Mouse (Mus musculus) skeletal muscle tissue, adult 2 months (tissue): ENCODE data around the gene Atp6v0a2.

Experiments
- DNase-seq: peaks from one replicate; pipeline ENCODE4 v3.0.0-alpha.2; 2012; ENCODE audit warnings: low read depth, low spot score

Atp6v0a2 gene

GRCm38 (mm10) chr5:124636694-124637093 lies 8.3 kb downstream of the Atp6v0a2 start:
- no peak for DNase-seq

- DNase-seq, result no peak
These were observed 8.9 kb downstream of the Atp6v0a2 start for GRCm38 (mm10) chr5:124637300-124637699.

- DNase-seq, result no peak
These were observed 9.5 kb downstream of the Atp6v0a2 start for GRCm38 (mm10) chr5:124637836-124638235.

DNA sequence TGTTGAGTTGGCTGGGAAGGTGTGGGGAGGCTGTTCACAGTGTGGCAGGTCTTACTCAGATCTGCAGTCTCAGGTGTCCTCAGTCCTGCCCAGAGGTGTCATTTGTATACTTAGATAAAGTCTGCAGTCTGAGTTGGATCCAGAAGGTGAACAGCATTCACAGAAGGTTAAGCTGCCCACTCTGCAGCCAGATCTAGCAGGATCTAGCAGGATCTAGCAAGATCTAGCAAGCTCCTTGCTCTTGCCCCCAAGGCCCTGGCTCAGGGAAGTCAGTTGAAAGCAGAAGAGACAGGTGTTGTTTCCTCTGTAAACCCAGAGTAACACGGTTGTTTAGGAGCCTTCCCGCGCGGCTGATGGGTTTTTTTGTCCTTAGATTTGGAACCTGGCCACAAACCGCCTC lies 85.4 kb downstream of the Atp6v0a2 start:
- no peak for DNase-seq

GRCm38 (mm10) chr5:124715135-124715534 lies 86.8 kb downstream of the Atp6v0a2 start:
- peak; percentile 7 for DNase-seq

DNA sequence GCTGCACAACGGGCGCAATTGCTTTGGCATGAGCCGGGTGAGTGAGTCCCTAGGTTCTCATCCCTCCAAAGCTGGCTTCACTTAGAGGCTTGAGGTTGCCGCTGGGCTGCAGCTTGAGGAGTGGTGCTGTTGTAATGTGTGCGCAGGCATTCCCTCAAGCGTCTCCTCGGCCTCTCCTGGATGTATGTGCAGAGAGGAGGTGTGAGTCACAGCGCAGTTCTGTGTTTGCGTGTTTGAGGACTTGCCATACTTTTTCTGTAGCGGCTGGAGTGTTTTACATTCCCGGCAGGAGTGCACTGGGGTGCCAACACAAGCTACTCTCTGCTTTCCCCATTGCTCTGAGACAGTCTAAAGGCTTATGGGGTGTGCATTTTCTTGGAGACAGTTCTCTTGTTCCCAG lies 89.6 kb downstream of the Atp6v0a2 start:
- no peak for DNase-seq

GRCm38 (mm10) chr5:124718396-124718795 lies 90.0 kb downstream of the Atp6v0a2 start:
- no peak for DNase-seq

DNA sequence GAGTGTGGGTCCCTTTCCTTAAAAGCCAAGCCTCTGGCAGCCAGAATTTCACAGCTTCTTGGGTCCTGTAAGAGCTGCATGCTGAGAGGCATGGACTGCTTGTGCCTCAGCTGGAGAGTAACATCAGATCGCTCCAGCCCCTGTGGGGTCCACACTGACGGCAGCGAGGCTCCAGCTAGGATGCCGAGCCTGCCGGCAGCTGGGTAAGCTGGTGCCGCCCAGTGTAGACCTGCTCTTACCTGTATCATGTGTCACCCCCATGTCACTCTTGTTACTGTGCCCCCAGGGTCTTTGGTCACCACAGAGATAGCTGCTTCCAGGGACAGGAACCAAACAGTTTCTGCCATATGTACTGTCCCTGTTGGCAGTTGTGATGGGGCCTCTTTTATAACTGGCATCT lies 94.7 kb downstream of the Atp6v0a2 start:
- no peak for DNase-seq

GRCm38 (mm10) chr5:124724997-124725396 lies 96.6 kb downstream of the Atp6v0a2 start, which contains the start of gene Dnah10:
TSS of gene Dnah10 (plus strand) at chr5:124725085.
- no peak for DNase-seq

DNA sequence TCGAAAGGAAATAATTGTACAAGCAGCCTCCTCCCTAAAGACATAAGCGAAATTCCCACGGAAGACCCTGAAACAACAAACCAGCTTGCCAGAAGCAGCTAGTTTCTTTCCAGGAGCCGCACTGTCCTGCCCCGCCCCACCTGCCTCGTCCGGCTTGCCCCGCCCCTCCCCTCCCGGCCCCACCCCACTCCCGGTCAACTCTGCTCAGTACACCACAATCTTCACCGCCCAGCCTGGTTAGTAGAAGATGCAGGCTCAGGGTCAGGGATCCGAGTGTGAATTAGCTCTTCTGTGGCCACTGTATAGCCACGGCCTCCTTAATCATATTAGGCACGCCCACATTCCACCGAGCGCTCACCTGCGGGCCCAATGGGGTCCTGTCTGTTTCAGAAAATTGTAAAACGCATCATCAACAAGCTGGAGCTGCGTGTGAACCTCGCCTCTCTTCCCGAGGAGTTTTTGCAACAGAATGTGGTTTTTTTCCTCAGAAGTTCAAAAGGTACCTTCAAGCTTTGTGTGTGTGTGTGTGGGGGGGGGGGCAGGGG lies 101.4 kb downstream of the Atp6v0a2 start:
- no peak for DNase-seq

GRCm38 (mm10) chr5:124733961-124734360 lies 105.6 kb downstream of the Atp6v0a2 start:
- no peak for DNase-seq

- no peak for DNase-seq
These were observed 113.7 kb downstream of the Atp6v0a2 start for GRCm38 (mm10) chr5:124741898-124742599.

GRCm38 (mm10) chr5:124743841-124744240 lies 115.5 kb downstream of the Atp6v0a2 start:
- no peak for DNase-seq

DNA sequence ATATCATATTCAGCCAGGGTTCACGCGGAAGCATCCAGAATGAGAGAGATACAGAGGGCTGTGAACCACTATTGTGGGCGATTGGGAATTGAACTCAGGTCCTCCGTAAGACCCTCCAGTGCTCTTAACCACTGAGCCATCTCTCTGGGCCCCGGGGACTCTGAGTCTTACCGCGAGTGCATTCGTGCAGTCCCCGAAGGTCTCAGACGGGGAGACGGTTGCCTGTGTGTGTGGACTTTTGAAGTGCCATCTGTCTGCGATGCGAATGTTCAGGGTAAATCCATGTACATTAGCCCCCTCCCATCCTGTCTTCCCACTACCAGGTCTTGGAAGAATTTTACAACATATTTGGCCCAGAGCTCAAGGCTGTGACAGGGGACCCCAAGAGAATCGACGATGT lies 117.8 kb downstream of the Atp6v0a2 start:
- DNase-seq, result no peak

GRCm38 (mm10) chr5:124748296-124748695 lies 119.9 kb downstream of the Atp6v0a2 start:
- no peak for DNase-seq

- DNase-seq, result no peak
These were observed 123.3 kb downstream of the Atp6v0a2 start for GRCm38 (mm10) chr5:124751656-124752055.

DNA sequence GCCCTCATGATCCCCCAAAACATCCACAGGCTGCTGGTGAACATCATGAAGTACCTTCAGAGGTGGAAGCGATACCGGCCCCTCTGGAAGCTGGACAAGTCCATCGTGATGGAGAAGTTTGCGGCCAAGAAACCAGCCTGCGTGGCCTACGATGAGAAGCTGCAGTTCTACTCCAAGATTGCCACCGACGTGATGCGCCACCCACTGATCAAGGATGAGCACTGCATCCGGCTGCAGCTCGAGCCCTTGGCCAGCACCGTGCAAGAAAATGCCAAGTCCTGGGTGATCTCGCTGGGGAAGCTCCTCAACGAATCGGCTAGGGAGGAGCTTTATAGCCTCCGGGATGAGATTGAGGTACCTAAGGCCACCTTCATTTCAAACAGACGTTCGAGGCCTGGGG lies 132.6 kb downstream of the Atp6v0a2 start:
- no peak for DNase-seq

DNA sequence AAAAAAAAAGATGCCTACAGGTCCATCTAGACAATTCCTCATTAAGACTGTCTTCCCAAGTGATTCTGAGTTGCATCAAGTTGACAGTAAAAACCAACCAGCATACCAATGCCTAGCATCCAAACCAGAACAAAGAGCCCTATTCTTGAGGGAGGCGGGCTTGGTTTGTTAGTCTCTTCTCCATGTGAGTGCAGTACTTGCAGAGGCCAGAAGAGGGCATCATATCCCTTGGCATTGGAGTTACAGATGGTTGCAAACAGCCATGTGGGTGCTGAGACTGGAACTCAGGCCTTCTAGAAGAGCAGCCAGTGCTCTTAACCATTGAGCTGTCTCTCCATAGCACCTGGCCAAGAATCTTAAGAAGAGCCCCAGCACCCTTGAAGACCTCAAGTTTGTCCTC lies 133.4 kb downstream of the Atp6v0a2 start:
- DNase-seq, result no peak
